Mouse (Mus musculus) layer of hippocampus, postnatal 14 days (tissue): ENCODE results near the gene Ubash3a. TPM values are rescaled to one million over a fixed set of nuclear protein-coding genes. Genes with fewer than 3 reads are reported as not detected.

Source experiments
- DNase-seq, 2 experiments: peaks; one replicate each; pipeline ENCODE4 v3.0.0; 2021 to 2022; ENCODE audit warnings: low spot score in 2 of 2, mixed read lengths in 1 of 2
- total RNA-seq, 2 experiments: library from RNA; stranded (reverse); gene quantifications; 2 replicates each; pipeline ENCODE4 v1.2.3; 2021

The Ubash3a gene
- total RNA-seq, 2 experiments from 2014 or later: 0.48 to 0.86 TPM

DNA sequence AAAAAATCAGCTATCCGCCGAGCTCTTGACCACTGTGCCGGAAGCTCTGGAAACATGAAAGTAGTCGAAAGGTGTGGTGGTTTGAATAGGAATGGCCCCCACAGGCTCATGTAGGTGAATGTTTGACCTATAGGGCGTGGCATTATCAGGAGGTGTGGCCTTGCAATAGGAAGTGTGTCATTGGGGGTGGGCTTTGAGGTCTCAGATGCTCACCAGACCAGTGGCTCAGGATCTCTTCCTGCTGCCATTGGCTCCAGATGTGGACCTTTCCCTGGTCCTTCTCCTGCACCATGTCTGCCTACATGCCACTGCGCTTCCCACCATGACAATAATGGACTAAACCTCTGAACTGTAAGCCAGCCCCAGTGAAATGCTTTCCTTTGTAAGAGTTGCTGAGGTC is 4.2 kb downstream of the Ubash3a start:
- no peak for DNase-seq

GRCm38 (mm10) chr17:31216068-31216955 is 8.6 kb downstream of the Ubash3a start:
- DNase-seq: no peak

DNA sequence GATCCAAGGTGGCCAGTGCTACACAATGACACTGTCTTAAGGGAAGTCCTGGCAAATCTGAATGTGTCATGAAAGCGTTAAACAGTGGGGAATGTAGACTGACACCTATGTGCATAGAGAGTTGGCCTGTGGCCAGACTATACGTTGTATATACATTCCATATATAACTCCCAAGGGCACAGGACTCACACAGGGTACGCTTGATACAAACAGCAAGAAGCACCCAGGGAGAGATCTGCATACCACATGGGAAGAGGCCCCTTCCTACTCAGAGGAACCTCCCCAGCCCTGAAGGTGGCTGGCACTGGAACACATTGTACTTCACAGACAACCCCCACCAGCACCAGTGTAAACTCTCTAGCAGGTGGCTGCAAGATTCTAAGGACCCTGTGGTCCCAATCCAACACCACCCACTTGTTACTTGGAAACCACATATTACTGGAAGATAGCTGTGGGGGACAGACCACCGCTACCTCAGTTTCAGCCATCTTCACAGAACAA is 15.2 kb downstream of the Ubash3a start:
- DNase-seq: no peak

- no peak for DNase-seq
These were observed 16.2 kb downstream of the Ubash3a start for GRCm38 (mm10) chr17:31223835-31224234.

- no peak for DNase-seq
These were observed 16.9 kb downstream of the Ubash3a start for GRCm38 (mm10) chr17:31224591-31224990.

DNA sequence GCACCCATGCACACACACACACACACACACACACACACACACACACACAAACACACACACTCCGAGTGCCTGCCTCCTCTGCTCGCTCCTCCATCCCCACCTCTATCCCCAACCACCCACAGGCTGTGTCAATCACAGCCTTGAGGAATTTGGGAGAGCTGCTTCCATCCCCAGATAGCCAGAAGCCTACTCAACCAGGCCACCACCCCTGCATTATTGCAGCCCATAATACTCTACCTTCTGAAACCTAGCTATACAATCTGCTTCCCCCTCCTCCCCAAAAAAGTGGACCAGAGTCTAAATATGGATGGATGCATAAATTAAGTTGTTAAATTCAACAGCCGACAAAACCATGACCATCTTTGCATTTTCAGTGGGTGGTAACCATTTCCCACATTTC is 18.7 kb downstream of the Ubash3a start:
- no peak for DNase-seq

GRCm38 (mm10) chr17:31226931-31227330 is 19.3 kb downstream of the Ubash3a start:
- DNase-seq: no peak

DNA sequence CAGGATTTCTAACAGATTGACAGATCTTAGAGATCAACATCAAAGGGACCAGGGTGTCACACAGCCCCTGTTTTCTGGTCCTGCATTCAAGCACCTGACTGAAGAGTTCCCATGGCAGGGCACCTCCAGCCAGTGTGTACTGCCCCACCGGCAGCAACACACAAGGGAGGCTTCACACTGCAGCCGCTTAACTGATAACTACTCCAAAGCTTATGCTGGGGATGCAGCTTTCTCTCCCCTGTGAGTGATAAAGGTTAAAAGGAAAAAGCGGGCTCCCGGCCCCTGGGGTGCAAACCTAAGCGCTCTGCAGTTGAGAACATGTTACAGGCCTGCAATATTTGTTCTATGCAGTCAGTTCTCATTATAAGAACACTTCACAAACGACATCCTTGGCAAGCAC is 24.1 kb downstream of the Ubash3a start:
- DNase-seq: no peak

GRCm38 (mm10) chr17:31232251-31233010 is 24.8 kb downstream of the Ubash3a start:
- DNase-seq: no peak

DNA sequence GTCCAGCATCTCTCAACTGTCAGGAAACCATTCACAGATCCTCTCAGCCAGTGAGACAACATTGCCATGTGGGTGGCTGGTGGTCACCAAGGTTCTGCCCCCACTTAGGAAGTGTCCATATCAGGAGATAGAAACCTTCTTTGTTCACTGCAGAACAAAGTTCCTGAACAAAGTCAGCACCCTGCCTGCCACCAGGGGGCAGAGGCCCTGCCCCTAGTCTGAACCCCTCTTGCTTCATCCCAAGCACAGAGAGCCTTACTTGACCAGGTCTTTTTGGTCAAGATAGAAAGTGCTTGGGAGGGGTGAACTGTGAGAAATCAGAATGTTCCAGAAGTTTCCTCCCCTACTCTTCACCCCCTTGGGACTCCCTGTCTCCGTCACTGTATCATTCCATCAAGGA is 28.2 kb downstream of the Ubash3a start:
- no peak for DNase-seq

DNA sequence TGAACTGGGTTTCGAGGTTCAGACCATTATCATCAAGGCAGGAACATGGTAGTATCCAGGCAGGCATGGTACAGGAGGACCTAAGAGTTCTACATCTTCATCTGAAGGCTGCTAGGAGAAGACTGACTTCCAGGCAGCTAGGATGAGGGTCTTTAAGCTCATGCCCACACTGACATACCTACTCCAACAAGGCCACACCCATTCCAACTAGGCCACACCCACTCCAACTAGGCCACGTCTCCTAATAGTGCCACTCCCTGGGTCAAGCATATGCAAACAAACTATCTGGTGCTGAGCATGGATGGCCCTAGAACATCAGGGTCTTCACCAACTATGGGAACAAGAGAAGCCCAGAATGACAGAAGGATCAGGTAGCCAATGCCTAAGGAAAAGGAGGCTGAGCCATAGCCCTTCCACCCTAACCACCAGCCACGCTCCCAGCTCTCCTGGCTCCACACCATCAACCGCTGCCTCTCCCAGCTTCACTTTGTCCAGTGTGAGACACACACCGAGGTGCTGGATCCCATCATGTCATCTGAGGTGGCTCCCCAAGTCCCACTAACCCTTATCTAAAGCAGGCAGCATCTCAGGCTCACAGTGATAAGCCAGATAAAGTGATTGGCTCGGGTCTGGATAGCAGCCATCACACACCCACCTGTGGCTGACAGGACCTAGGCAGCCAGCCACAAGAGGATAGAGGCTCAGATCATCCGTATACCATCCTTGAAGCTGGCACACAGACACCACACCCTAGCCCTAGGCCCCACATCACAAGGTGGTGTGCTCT is 30.8 kb downstream of the Ubash3a start:
- no peak for DNase-seq

- no peak for DNase-seq
These were observed 33.5 kb downstream of the Ubash3a start for GRCm38 (mm10) chr17:31241156-31241555.

DNA sequence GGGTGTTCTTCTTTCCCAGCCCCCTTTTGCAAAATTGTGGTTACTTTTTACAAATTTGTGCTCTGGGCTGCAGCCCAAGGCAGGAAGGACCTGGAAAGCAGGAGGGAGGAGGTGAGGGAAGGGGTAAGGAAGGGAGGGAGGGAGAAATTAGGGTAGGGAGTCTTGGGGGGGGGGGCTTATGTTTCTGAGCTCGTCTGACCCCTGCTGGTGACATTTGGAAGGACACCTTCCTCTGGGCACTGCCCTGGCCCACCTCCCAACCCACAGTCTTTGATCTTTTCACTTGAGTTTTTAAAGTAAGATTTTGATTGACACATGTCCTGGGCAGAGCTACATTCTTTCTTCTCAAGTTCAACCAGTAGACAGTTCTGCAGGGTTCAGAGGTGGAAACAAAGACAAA is 35.1 kb downstream of the Ubash3a start:
- DNase-seq: no peak

DNA sequence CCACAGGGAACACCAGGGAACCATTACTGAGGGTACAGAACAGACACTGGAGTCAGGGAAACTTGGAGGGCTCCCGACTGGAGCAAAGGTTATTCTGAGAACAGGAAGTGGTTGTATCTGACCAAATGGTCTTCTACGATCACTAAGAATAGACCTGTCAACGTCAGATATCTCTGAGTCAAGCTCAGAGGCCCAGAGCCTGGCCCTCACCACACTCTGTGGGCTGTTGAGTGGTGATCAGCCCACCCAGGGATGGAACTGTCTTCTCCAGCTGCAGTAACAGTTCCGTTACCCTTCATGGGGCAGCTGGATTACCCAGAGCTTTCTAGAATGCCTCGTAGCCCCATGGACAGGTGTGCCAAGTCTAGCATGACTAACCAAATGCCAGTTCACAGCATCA is 37.6 kb downstream of the Ubash3a start:
- no peak for DNase-seq

GRCm38 (mm10) chr17:31247144-31247543 is 39.5 kb downstream of the Ubash3a start:
- no peak for DNase-seq

DNA sequence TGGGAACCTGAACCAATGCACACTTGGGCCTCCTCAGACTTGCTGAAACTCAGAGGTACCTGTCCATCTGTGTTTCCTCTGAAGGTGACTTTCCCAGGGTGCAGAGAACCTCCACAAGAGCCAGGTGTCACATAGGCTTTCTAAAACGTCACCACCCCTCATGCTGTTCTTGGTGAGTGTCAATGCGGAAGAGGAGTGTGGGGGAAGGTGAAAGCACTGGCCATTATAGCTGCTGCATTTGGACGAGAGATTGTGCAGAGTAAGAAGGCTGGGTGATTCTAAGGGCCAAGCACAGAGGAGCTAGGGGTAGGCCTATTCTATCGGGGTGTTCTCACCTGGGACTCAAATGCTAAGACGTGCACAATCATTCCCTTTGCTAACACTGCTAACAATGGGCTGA is 46.3 kb downstream of the Ubash3a start:
- DNase-seq: no peak

- peak; percentile 74 to 81 for DNase-seq
These were observed 46.8 kb downstream of the Ubash3a start for GRCm38 (mm10) chr17:31254463-31254931.

DNA sequence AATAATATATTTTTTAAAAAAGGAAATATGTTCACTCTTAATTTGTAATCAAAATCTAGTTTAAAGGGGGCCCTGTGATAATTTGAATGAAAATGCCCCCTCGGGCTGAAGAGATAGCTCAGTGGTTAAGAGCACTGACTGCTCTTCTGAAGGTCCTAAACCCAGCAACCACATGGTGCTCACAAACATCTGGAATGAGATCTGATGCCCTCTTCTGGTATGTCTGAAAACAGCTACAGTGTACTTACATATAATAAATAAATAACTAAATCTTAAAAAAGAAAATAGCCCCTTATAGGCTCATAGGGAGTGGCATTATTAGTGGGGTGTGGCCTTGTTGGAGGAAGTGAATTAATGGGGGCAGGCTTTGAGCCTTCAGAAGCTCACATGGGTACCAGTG is 49.5 kb downstream of the Ubash3a start:
- no peak for DNase-seq

GRCm38 (mm10) chr17:31257898-31258297 is 50.2 kb downstream of the Ubash3a start:
- DNase-seq: no peak

GRCm38 (mm10) chr17:31258310-31258865 is 50.7 kb downstream of the Ubash3a start:
- no peak for DNase-seq

- no peak for DNase-seq
These were observed 51.5 kb downstream of the Ubash3a start for GRCm38 (mm10) chr17:31259145-31259544.
